Mouse (Mus musculus) frontal cortex, postnatal 25 days (tissue): ENCODE measurements around the gene Kcng4.

Experiments used
- DNase-seq, 2 experiments: peaks; one replicate each; pipeline ENCODE4 v3.0.0; 2022; ENCODE audit warnings: low spot score in 2 of 2

Gene Kcng4

DNA sequence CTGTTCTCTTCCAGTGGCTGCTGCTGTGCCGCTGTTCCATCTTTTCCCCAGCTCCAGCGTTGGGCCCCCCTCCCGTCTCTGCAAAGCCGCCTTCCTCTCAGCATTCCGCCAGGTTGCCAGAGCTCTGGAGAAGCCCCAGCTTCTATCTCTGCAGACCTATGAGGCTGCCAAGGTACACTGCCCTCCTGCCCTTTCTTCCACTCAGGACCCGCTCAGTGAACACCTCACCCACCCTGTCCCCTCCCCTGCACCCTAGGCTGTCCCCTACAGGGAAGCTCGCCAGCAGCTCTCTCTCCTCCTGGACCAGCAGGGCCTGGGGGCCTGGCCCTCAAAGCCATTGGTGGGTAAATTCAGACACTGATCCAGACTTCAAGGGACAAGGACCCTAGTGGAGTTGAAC lies 19.1 kb downstream of the Kcng4 start:
- DNase-seq: no peak

DNA sequence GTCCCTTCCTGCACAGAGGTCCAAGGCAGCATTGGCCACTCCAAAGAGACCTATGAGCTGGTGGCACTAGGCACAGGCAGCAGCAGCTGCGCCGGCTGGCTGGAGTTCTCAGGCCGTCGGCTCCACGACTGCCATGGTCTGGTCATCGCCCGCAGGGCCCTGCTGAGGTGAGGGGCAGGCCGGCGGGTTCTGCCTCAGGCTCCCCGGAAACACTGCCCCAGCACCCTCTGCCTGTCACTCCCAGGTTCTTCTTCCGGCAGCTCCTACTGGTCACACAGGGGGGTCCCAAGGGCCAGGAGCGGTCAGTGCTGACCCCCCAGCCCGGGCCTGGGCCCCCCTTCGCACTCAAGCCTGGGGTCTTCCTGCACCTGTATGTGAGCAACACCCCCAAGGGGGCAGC lies 20.4 kb downstream of the Kcng4 start:
- no peak for DNase-seq

DNA sequence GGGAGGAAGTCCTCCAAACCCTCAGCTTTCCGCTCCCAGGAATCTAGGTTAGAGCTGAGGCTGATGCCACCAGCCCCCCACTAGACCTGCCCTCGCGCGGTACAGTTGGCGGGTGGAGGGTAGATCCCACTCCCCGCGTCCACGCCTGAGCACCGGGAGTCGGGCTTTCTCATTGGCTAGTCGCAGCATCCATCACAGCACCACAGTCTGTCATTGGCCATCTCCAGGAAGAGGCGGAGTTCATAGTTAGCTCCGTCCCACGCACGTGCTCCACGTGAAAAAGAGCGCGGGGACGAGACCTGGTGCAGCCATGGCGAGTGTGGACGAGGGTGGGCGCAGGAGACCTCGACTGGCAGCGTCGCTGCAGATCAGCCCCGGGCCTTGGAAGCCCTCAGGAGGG lies 23.0 kb downstream of the Kcng4 start, which contains the start of gene Adad2:
Gene Adad2 (plus strand): TSS at position 277 of the 400 bp plus-strand sequence.
- DNase-seq: no peak

DNA sequence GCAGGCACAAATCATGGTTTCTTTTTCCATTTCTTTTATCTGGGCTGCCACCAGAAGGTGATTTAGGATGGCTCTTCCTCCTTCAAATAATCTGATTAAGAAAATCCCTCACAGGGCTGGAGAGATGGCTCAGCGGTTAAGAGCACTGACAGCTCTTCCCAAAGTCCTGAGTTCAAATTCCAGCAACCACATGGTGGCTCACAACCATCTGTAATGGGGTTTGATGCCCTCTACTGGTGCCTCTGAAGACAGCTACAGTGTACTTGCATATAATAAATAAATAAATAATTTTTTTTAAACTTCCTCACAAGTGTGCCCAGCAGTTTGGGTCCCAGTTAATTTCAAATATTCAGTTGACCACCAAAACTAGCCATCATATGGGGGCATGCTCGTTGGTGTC lies 29.3 kb downstream of the Kcng4 start:
- no peak for DNase-seq

DNA sequence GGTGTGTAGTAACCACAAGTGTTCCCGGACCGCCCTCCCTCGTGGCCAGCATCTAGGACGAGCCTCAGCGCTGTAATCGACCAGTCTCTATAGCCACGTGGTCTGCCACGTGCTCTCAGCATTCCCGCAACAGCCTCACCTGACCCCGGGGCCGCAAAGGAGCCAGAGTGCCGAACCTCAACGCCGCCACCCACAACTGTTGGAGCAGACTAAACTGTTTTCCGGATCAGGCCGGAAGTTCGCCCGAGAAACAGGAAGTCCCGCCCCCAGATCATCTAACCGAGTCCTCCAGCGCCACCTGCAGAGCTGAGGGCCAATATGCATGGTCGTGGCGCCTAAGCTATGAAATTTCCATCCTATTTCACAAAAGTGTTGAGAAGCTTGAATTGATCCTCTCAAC lies 30.5 kb downstream of the Kcng4 start, which contains the start of gene Taf1c:
Gene Taf1c (minus strand): TSS at position 227 of the 400 bp plus-strand sequence.
- DNase-seq: peak; percentile 80 to 87

DNA sequence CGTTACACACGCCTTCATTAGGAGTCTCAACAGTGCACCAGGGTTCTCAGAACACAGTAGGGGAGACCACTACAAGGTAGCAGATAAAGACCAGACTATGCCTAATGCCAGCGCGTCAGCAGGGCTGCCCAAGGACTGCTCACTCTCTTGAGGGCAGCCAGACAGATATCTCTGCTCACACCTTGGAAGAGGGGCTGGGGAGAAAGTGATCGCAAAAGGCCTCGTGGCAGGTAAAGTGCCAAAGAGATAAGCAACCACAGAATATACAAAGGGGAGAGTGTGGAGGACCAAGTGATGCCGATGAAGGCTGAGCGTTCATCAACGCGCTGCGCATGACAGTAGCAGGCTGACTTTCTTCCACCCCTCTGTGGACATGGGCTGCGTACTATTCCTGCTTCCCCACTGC lies 31.1 kb downstream of the Kcng4 start:
- DNase-seq: no peak

DNA sequence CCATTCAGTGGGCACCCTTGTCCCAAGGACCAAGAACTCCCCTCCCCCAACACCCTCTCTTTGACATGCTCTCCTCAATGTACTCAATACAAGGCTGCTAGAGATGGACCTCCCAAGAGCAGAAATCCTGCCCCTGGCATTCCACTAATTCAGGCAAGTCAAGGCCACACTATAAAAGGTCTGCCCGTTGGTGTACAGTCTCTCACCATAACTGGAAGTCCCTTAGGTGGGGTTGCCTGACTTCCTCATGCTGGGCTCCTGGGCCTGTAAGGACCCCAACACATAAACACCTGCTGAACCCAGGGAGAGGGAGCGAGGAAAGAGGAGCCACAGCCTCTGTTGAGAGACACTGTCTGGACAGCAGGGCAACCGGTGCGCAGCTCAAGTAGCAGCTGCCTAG lies 31.7 kb downstream of the Kcng4 start:
- no peak for DNase-seq

DNA sequence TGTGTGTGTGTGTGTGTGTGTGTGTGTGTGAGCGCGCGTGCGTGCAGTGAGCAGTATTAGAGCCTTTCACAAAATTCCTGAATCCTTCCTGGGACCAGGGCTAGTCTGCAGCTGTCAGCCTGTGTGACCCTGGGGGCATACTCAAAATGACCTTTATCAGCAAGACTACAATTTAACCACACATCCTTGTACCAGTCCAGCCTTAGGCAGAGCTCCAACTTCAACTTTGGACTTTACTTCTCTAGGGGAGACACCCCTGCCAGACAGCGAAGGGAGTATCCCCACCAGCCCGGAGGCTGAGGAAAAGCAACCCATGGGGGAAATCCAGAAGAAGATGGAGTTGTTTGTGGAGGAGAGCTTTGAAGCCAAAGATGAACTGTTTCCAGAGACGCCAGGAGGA lies 44.0 kb downstream of the Kcng4 start:
- no peak for DNase-seq

DNA sequence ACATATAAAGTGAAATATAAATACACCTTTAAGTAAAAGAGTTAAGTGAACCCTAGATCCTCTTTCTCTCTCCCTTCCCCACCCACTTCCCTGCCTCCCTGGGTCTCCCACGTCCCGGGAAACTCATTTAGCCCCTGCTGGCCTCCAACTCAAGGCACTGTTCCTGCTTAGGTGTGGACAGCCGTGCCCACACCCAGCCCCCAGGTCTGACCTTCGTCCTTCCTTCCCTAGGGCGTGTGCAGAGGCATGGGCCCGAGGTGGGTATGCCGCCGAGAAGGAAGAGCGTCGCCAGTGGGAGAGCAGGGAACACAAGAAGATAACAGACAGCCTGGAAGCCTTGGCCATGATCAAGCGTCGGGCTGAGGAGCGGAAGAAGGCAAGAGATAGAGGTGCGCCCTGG lies 45.1 kb downstream of the Kcng4 start:
- no peak for DNase-seq

DNA sequence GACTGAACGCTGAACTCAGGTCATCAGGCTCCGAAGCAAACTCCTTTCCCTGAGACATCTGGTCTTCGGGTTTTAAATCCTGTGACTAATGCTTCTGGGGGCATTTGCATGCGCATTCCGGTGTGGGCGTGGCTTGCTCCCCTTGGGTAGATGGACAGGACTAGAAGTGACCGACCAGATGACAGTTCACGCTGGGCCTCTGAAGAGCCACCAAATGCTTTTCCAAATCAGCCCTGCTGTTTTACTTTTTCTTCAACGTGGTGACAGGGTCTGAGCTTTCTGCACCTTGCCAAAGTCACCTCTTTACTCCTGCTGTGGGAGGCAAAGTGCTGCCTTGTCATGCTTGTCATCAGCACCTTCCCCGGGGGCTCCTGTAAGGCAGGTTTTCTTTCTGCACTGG lies 46.6 kb downstream of the Kcng4 start:
- DNase-seq: no peak

DNA sequence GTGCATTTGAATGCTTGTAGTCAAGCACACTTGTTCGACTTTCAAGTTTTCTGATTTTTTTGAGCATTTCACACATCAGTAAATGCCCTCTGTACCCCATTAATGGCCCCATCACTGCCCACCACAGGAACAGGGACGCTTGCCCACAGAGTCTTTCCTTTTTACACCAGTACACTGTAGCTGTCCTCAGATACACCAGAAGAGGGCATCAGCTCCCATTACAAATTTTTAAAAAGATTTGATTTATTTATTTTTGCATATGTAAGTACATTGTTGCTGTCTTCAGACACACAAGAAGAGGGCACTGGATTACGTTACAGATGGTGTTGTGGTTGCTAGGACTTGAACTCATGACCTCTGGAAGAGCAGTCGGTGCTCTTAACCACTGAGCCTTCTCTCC lies 47.2 kb downstream of the Kcng4 start:
- DNase-seq: no peak

DNA sequence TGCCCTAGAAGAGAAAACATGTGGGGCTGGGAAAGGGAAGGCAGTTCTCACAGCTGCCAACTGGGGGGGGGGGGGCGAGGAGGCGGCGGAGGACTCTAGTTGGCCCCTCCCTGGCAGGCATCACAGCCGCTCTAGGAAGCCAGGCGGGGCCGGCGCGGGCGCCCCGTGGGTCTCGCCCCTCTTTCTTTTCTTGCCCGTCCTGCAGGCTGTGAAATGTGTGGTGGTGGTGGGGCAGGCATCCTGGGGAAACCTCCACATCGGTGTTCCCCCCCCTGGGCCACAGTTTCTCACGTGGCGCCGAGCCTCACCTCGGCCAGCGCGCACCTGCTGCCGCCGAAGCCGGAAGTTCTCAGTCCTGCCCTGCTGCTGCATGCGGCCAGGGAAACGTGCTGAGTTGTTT lies 49.6 kb downstream of the Kcng4 start:
- no peak for DNase-seq

DNA sequence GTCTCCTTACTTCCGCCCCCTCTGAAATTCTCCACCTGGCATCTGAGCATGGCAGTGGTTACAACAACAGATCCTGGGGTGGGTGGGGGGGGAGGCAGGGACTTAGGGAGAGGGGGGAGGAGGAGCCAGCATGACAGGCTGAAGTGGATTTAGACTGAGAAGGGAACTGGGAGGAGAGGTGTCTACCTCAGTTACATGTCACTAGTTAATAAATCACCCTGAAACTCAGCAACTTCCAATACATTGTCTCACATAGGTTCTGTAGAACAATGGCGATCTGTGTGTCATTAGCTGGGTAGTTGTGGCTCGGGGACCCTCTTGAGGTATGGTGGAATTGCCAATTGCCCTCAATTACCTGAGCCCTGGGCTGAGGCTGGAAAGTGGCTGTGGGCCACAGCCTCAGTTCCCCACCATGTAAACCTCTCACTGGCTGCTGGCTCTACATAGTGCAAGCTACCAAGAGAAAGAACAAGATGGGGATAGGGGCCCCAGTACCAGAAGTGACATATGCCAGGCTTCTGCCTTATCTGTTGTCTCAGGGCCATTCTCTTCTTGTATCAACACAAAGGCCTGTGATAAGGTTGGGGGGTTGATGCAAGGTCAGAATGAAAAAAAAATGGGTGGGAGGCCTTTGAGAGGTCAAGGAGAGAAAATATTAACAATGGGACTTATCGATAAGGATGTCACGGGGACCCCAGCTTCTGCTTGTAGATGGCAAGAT lies 54.9 kb downstream of the Kcng4 start:
- no peak for DNase-seq

DNA sequence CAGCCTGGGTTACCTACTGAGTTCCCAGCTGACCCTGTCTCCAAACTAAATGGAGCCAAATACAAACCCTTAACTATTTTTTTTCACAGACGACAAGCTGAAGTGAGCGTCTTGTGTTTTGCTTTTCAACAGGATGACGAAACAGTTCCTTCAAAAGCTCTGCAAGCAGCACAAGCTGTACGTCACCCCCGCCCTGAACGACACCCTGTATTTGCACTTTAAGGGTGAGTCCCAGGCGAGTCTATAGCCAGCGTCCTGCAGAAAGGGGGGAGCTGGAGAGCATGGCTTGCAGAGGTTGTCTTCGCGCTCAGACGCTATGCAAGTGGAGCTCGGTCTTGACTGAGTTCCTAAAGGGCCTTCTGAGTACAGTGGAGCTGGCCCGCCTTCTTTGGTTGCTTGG lies 56.4 kb downstream of the Kcng4 start:
- DNase-seq: no peak

DNA sequence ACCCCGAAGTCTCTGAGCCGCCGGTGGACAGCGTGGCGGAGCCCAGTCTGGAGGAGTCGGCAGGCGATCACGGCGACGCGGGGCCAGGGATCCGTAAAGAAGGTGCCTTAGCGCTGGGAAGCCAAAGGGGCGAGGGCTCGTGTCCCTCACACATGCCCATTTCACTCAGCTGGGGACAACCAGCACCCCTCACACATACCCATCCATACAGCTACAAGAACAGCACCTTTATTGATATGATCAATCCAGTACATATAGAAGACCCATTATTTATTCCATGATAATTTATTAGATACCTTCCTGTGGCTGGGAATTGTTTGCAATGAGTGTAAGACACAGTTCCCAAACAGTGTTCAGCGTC lies 60.1 kb downstream of the Kcng4 start:
- no peak for DNase-seq

DNA sequence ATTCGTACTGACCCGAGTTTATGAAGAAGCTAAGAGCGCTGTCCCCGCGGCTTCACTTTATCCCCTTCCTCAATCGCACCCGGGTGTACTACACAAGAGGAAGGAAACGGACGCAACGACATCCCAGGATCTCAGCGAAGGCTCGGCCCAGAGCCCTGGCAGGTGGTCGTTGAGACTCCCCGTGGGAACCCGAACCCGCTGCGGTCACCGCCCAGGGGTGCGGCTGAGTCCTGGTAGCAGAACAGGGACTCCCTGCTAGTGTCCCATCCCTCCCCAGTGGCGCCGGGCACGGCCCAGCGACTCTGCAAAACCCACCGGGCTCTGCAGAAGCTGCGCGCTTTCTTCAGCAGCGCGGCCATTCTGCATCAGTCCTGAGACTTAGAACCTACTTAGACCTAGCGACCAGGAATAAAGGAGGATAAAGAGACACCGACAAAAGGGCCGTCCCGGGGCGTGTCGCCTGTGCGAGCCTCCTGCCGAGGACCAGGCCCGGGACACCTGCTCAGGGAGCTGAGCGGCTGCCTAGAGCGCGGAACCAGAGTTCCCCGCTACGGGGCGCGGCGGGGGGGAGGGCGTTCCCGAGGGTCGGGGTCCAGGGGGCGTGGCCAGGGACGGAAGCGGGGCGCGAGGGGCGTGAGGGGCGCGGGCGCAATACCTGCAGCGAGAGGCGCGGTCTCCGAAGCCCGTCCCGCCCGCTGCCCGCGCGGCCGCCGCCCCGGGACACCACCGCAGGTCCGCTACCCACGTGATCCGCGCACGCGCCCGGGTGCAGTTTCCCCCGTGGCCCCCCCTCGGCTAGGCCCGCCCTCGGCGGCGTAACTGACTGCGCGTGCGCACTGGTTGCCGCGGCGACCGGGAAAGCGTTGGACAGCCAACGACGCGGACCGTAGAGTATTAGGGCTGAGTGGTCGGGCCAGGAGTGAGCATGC lies 60.8 kb downstream of the Kcng4 start, which contains the start of the genes Hsdl1 and Dnaaf1:
Gene Hsdl1 (minus strand): TSS at position 747 of the 929 bp plus-strand sequence.
Gene Dnaaf1 (plus strand): TSS at position 799 of the 929 bp plus-strand sequence.
- peak; percentile 89 to 94 for DNase-seq
